Mouse (Mus musculus) embryonic facial prominence, embryonic 13.5 days (tissue): ENCODE data around the gene Mvk. TPM values are rescaled to one million over a fixed set of nuclear protein-coding genes. Genes with fewer than 3 reads are reported as not detected.
A peak's percentile ranks its signal among the peaks of the same experiment; 100 is the strongest.

ENCODE experiments used
- ATAC-seq: fragments of 200-750 bp; cut with Nextera tagmentation; 2 replicates; pipeline ENCODE4 v1.8.0; 2017; ENCODE audit warnings: low read depth; ENCODE audit not compliant: insufficient number of reproducible peaks, insufficient read depth, low FRiP score, low TSS enrichment
- H3K27ac ChIP-seq: fragments of 300-500 bp; sonication (generic); 2 replicates; pipeline ENCODE4 v1.5.1; 2015; ENCODE audit warnings: moderate library complexity, mild to moderate bottlenecking, inconsistent platforms
- H3K27me3 ChIP-seq: fragments of 300-500 bp; sonication (generic); 2 replicates; pipeline ENCODE4 v1.6.1; 2015; ENCODE audit warnings: mild to moderate bottlenecking, inconsistent platforms
- H3K36me3 ChIP-seq: fragments of 300-500 bp; sonication (generic); 2 replicates; pipeline ENCODE4 v1.6.1; 2015; ENCODE audit warnings: mild to moderate bottlenecking, inconsistent platforms
- H3K4me1 ChIP-seq: fragments of 300-500 bp; sonication (generic); 2 replicates; pipeline ENCODE4 v1.6.1; 2015; ENCODE audit warnings: inconsistent platforms
- H3K4me2 ChIP-seq: fragments of 300-500 bp; sonication (generic); 2 replicates; pipeline ENCODE4 v1.6.1; 2015; ENCODE audit warnings: moderate library complexity, mild to moderate bottlenecking, inconsistent platforms
- H3K4me3 ChIP-seq: fragments of 300-500 bp; sonication (generic); 2 replicates; pipeline ENCODE4 v1.5.1; 2015; ENCODE audit warnings: mild to moderate bottlenecking, inconsistent platforms
- H3K9ac ChIP-seq: fragments of 300-500 bp; sonication (generic); 2 replicates; pipeline ENCODE4 v1.6.1; 2015; ENCODE audit warnings: mild to moderate bottlenecking, inconsistent platforms
- H3K9me3 ChIP-seq: fragments of 300-500 bp; sonication (generic); 2 replicates; pipeline ENCODE4 v1.6.1; 2016; ENCODE audit warnings: inconsistent platforms
- WGBS: fragments of 180-500 bp; shearing (Covaris S2); methylation state at CpG from one replicate; pipeline ENCODE4 v1.1.7; 2015; ENCODE audit warnings: mixed read lengths; 5-methylcytosine and 5-hydroxymethylcytosine counted together
- polyA plus RNA-seq: library from polyadenylated mRNA; unstranded; fragments of >200 nt; fragmentation: Nextera tagmentation; extraction: Ambion mirVana; gene quantifications from 2 replicates; pipeline ENCODE4 v1.2.1, GENCODE M21; 2015

Gene Mvk
- polyA plus RNA-seq, 1 experiment from 2014 or later, result 49.0 TPM

GRCm38 (mm10) chr5:114485685-114486084 lies 41.6 kb downstream of the Mvk start:
- H3K9ac ChIP-seq, result no peak overlapping the region
- H3K4me2 ChIP-seq, result no peak overlapping the region
- H3K27ac ChIP-seq, result no peak overlapping the region
- 91% methylated on average over 14 of the region's 14 CpGs for WGBS
- H3K27me3 ChIP-seq, result no peaks in the 10 kb centered on the region
- H3K9me3 ChIP-seq, result no peaks in the 10 kb centered on the region
- H3K4me1 ChIP-seq, result peaks cover 5% of the 10 kb centered on the region; the same call in 1 of the 2 replicates
- no peaks in the 10 kb centered on the region for H3K36me3 ChIP-seq
- no peak overlapping the region for H3K4me3 ChIP-seq
- ATAC-seq, result no peak

GRCm38 (mm10) chr5:114489570-114489969 lies 45.5 kb downstream of the Mvk start:
- Histone ChIP-seq H3K4me2 (no peak overlapping the region), H3K27me3 (no peaks in the 10 kb centered on the region), H3K4me1 (no peaks in the 10 kb centered on the region), H3K9ac (no peak overlapping the region), H3K36me3 (no peaks in the 10 kb centered on the region), H3K27ac (no peak overlapping the region), H3K4me3 (no peak overlapping the region), H3K9me3 (no peaks in the 10 kb centered on the region)
- 74% methylated on average over 6 of the region's 6 CpGs for WGBS
- no peak for ATAC-seq

- no peak overlapping the region for H3K4me3 ChIP-seq
- no peaks in the 10 kb centered on the region for H3K4me1 ChIP-seq
- no peaks in the 10 kb centered on the region for H3K9me3 ChIP-seq
- no peaks in the 10 kb centered on the region for H3K27me3 ChIP-seq
- ATAC-seq, result no peak
- 94% methylated on average over 8 of the region's 8 CpGs for WGBS
- H3K36me3 ChIP-seq, result no peaks in the 10 kb centered on the region
- H3K9ac ChIP-seq, result no peak overlapping the region
- no peak overlapping the region for H3K4me2 ChIP-seq
- H3K27ac ChIP-seq, result no peak overlapping the region
These were observed 46.2 kb downstream of the Mvk start for GRCm38 (mm10) chr5:114490241-114490640.

- H3K27me3 ChIP-seq, result no peaks in the 10 kb centered on the region
- H3K9me3 ChIP-seq, result no peaks in the 10 kb centered on the region
- H3K4me3 ChIP-seq, result no peak overlapping the region
- H3K36me3 ChIP-seq, result no peaks in the 10 kb centered on the region
- ATAC-seq, result no peak
- no peak overlapping the region for H3K4me2 ChIP-seq
- no peaks in the 10 kb centered on the region for H3K4me1 ChIP-seq
- H3K9ac ChIP-seq, result no peak overlapping the region
- H3K27ac ChIP-seq, result no peak overlapping the region
- WGBS, result 13% methylated on average over 1 of the region's 1 CpGs
These were observed 50.7 kb downstream of the Mvk start for GRCm38 (mm10) chr5:114494761-114495160.

GRCm38 (mm10) chr5:114501252-114501651 lies 57.2 kb downstream of the Mvk start:
- 39% methylated on average over 9 of the region's 9 CpGs for WGBS
- peak overlapping the region; percentile 76 for H3K27ac ChIP-seq
- H3K36me3 ChIP-seq, result no peaks in the 10 kb centered on the region
- peak; percentile 58; the same call in 1 of the 2 replicates for ATAC-seq
- no peak overlapping the region for H3K9ac ChIP-seq
- H3K4me1 ChIP-seq, result peaks cover 9% of the 10 kb centered on the region
- H3K9me3 ChIP-seq, result no peaks in the 10 kb centered on the region
- H3K4me2 ChIP-seq, result no peak overlapping the region
- H3K27me3 ChIP-seq, result no peaks in the 10 kb centered on the region
- no peak overlapping the region for H3K4me3 ChIP-seq

- ATAC-seq, result no peak
- no peaks in the 10 kb centered on the region for H3K36me3 ChIP-seq
- no peaks in the 10 kb centered on the region for H3K9me3 ChIP-seq
- H3K4me1 ChIP-seq, result peaks cover 17% of the 10 kb centered on the region
- H3K4me2 ChIP-seq, result no peak overlapping the region
- H3K9ac ChIP-seq, result no peak overlapping the region
- H3K27ac ChIP-seq, result no peak overlapping the region
- H3K27me3 ChIP-seq, result peaks cover 2% of the 10 kb centered on the region; the same call in 1 of the 2 replicates
- no peak overlapping the region for H3K4me3 ChIP-seq
- 67% methylated on average over 6 of the region's 6 CpGs for WGBS
These were observed 60.8 kb downstream of the Mvk start for GRCm38 (mm10) chr5:114504826-114505225.

GRCm38 (mm10) chr5:114505260-114506085 lies 61.4 kb downstream of the Mvk start:
- no peak overlapping the region for H3K27ac ChIP-seq
- no peak overlapping the region for H3K4me2 ChIP-seq
- no peak overlapping the region for H3K4me3 ChIP-seq
- H3K9ac ChIP-seq, result no peak overlapping the region
- no peaks in the 10 kb centered on the region for H3K36me3 ChIP-seq
- peaks cover 17% of the 10 kb centered on the region for H3K4me1 ChIP-seq
- no peaks in the 10 kb centered on the region for H3K9me3 ChIP-seq
- H3K27me3 ChIP-seq, result peaks cover 7% of the 10 kb centered on the region; the same call in 1 of the 2 replicates
- 78% methylated on average over 14 of the region's 14 CpGs for WGBS
- ATAC-seq, result no peak

GRCm38 (mm10) chr5:114507394-114507793 lies 63.3 kb downstream of the Mvk start:
- Histone ChIP-seq H3K4me1 (peaks cover 10% of the 10 kb centered on the region; the same call in 1 of the 2 replicates), H3K27me3 (peaks cover 17% of the 10 kb centered on the region), H3K36me3 (no peaks in the 10 kb centered on the region), H3K9me3 (no peaks in the 10 kb centered on the region), H3K4me2 (no peak overlapping the region), H3K27ac (no peak overlapping the region), H3K9ac (no peak overlapping the region), H3K4me3 (no peak overlapping the region)
- ATAC-seq, result no peak
- WGBS, result 88% methylated on average over 12 of the region's 12 CpGs

GRCm38 (mm10) chr5:114507964-114508363 lies 63.9 kb downstream of the Mvk start:
- H3K4me1 ChIP-seq, result peaks cover 13% of the 10 kb centered on the region; the same call in 1 of the 2 replicates
- WGBS, result 63% methylated on average over 4 of the region's 4 CpGs
- no peak overlapping the region for H3K4me2 ChIP-seq
- no peaks in the 10 kb centered on the region for H3K36me3 ChIP-seq
- no peak overlapping the region for H3K4me3 ChIP-seq
- H3K27ac ChIP-seq, result no peak overlapping the region
- H3K9me3 ChIP-seq, result no peaks in the 10 kb centered on the region
- H3K27me3 ChIP-seq, result peaks cover 21% of the 10 kb centered on the region
- no peak for ATAC-seq
- no peak overlapping the region for H3K9ac ChIP-seq

- ATAC-seq, result no peak
- H3K4me1 ChIP-seq, result peaks cover 19% of the 10 kb centered on the region; the same call in 1 of the 2 replicates
- H3K4me3 ChIP-seq, result no peak overlapping the region
- no peaks in the 10 kb centered on the region for H3K9me3 ChIP-seq
- peaks cover 36% of the 10 kb centered on the region for H3K27me3 ChIP-seq
- no peak overlapping the region for H3K27ac ChIP-seq
- no peaks in the 10 kb centered on the region for H3K36me3 ChIP-seq
- 80% methylated on average over 7 of the region's 7 CpGs for WGBS
- no peak overlapping the region for H3K4me2 ChIP-seq
- no peak overlapping the region for H3K9ac ChIP-seq
These were observed 65.4 kb downstream of the Mvk start for GRCm38 (mm10) chr5:114509461-114509860.
